Mouse (Mus musculus): ENCODE data around the gene Podxl. TPM values are rescaled to one million over a fixed set of nuclear protein-coding genes. Genes with fewer than 3 reads are reported as not detected.
A peak's percentile ranks its signal among the peaks of the same experiment; 100 is the strongest.

The Podxl gene
- total and polyA plus RNA-seq, 2 experiments from 2014 or later = 6.4 to 15.7 TPM

DNA sequence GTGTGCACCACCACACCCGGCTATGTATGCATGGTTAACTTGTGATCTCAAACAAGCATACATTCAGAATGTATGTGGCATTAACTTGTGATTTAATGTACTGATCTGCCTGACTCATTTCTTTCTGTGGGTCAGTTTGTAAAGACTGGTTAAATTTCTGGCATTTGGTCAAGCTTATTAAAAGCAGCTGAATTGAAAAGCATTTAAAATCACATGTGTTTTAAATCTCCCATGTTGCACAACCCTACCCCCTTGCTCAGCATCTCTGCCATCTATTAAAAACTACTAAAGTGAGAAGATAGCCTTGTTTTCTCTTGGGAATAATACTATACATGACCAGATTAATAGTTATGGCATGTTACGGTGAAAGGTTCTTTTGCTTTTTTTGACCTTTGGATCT, 77.2 kb downstream of the Podxl start:
- no peak for TF ChIP-seq CTCF (IDR thresholded peaks at IDR 0.05; ENCODE audit: low read depth)
- no peak for ATAC-seq

DNA sequence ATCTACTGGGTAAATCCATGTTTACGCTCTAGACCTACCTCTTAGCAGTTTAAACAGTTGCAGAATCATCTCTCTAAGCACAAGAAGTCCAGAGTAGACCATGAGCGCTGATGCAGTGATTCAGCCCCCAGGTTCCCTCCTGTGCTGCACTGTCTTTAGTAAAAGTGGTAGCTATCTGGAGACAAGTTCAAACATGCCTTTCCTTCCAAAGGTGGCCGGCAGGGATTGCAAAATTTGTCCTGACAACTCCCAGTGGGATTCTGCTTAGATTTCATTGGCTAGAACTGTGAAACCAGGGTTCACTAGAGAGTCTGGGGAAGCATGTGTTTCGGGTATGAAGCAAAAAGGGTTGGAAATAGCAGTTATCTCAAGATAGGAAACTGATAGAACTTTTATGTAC, 83.8 kb downstream of the Podxl start:
- Histone ChIP-seq H3K4me3 (ENCODE audit: low read length) (no peak overlapping the region), H3K27ac (no peak overlapping the region), H3K9me3 (ENCODE audit: low read length) (no peaks in the 10 kb centered on the region), H3K4me1 (ENCODE audit: insufficient read depth, low read length) (no peaks in the 10 kb centered on the region), H3K36me3 (ENCODE audit: insufficient read depth, low read length) (peaks cover 3% of the 10 kb centered on the region; the same call in 1 of the 2 replicates), H3K27me3 (ENCODE audit: insufficient read depth, low read length) (no peaks in the 10 kb centered on the region), H3K4me2 (ENCODE audit: low read depth, low read length) (no peak overlapping the region), H3K9ac (replicated peaks; ENCODE audit: low read length) (no peak overlapping the region)
- DNase-seq (ENCODE audit: low spot score) (no peak), ATAC-seq (no peak)
- 83% methylated on average over 4 of the region's 4 CpGs for WGBS
- no peak for TF ChIP-seq CTCF (IDR thresholded peaks at IDR 0.05; ENCODE audit: low read depth)

More for the DNA sequence above, 77.2 kb downstream of the Podxl start:
- Histone ChIP-seq H3K4me3 (ENCODE audit: low read length) (no peak overlapping the region), H3K4me2 (ENCODE audit: low read depth, low read length) (no peak overlapping the region), H3K9me3 (ENCODE audit: low read length) (no peaks in the 10 kb centered on the region), H3K9ac (replicated peaks; ENCODE audit: low read length) (no peak overlapping the region), H3K36me3 (ENCODE audit: insufficient read depth, low read length) (no peaks in the 10 kb centered on the region; the same call in 1 of the 2 replicates), H3K27ac (no peak overlapping the region), H3K4me1 (ENCODE audit: insufficient read depth, low read length) (no peaks in the 10 kb centered on the region), H3K27me3 (ENCODE audit: insufficient read depth, low read length) (no peaks in the 10 kb centered on the region)
- DNase-seq (ENCODE audit: low spot score) = no peak
- 90% methylated on average over 2 of the region's 2 CpGs for WGBS

DNA sequence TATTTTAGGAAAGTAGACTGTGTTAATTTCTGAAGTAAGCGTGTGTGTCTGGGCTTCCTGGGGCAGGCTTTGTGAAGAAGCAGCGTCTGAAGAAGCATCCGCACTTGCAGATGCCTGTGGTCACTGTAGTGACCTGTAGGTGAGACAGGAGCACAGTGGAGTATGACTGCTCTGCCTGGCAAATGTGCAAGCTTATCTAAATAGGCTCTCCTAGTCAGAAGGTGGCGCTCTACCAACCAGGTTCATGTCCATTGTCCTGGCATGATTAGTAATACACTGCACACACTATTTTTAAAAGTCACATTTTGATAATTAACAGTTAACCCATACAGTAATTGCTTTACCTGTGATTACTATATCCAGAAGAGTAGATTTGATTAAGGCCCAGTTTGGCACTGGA, 85.6 kb downstream of the Podxl start:
- ATAC-seq (no peak), DNase-seq (ENCODE audit: low spot score) (no peak)
- WGBS = 72% methylated on average over 4 of the region's 4 CpGs

More for the DNA sequence above, 85.6 kb downstream of the Podxl start:
- Histone ChIP-seq H3K27me3 (ENCODE audit: insufficient read depth, low read length) (no peaks in the 10 kb centered on the region), H3K9ac (replicated peaks; ENCODE audit: low read length) (no peak overlapping the region), H3K36me3 (ENCODE audit: insufficient read depth, low read length) (peaks cover 7% of the 10 kb centered on the region; the same call in 1 of the 2 replicates), H3K4me1 (ENCODE audit: insufficient read depth, low read length) (no peaks in the 10 kb centered on the region), H3K9me3 (ENCODE audit: low read length) (no peaks in the 10 kb centered on the region), H3K4me2 (ENCODE audit: low read depth, low read length) (no peak overlapping the region), H3K27ac (no peak overlapping the region), H3K4me3 (ENCODE audit: low read length) (no peak overlapping the region)
- peak; percentile 30 for TF ChIP-seq CTCF (IDR thresholded peaks at IDR 0.05; ENCODE audit: low read depth)

Other genes starting within 250 kb of the Podxl start
- 48.7 and 53.4 TPM in 2 replicates for gene Mkln1, start 165.2 kb downstream of the Podxl start, total RNA-seq (2014; rRNA removed)
- gene Mkln1, start 165.2 kb downstream of the Podxl start, polyA plus RNA-seq (2015; fragmentation: Nextera tagmentation; extraction: Ambion mirVana) = 88.3 and 89.6 TPM in 2 replicates